Mouse (Mus musculus): Measurements from ENCODE around the gene Slc5a11. TPM values are rescaled to one million over a fixed set of nuclear protein-coding genes. Genes with fewer than 3 reads are reported as not detected.

The Slc5a11 gene
- polyA plus RNA-seq (2012; rRNA removed): 0.50 and 0.70 TPM in 2 replicates

GRCm38 (mm10) chr7:123214365-123215075 is at the start of gene Slc5a11:
TSS of gene Slc5a11 (plus strand) at chr7:123214780.
- no peak within 1 kb of the TSS for H3K27ac ChIP-seq (ENCODE audit: insufficient read depth, low read length)
- peaks cover under 1% of the 10 kb centered on the region; the same call in 1 of the 2 replicates for H3K4me1 ChIP-seq (ENCODE audit: control insufficient read depth, insufficient read depth, low read length)
- H3K4me3 ChIP-seq (ENCODE audit: insufficient read depth, low read length): no peak within 1 kb of the TSS
- TF ChIP-seq POLR2A (IDR thresholded peaks at IDR 0.05; ENCODE audit: extremely low read depth, insufficient read depth, low read length): no peak
- TF ChIP-seq CTCF (IDR thresholded peaks at IDR 0.05; ENCODE audit: extremely low read depth, insufficient read depth, low read length): no peak

GRCm38 (mm10) chr7:123167436-123167835 is 47.1 kb upstream of the Slc5a11 start:
- TF ChIP-seq POLR2A (IDR thresholded peaks at IDR 0.05; ENCODE audit: extremely low read depth, insufficient read depth, low read length) (no peak), CTCF (IDR thresholded peaks at IDR 0.05; ENCODE audit: extremely low read depth, insufficient read depth, low read length) (no peak)
- Histone ChIP-seq H3K4me3 (ENCODE audit: insufficient read depth, low read length) (no peak overlapping the region), H3K4me1 (ENCODE audit: control insufficient read depth, insufficient read depth, low read length) (no peaks in the 10 kb centered on the region), H3K27ac (ENCODE audit: insufficient read depth, low read length) (no peak overlapping the region)

- Histone ChIP-seq H3K4me3 (ENCODE audit: insufficient read depth, low read length) (no peak overlapping the region), H3K4me1 (ENCODE audit: control insufficient read depth, insufficient read depth, low read length) (no peaks in the 10 kb centered on the region), H3K27ac (ENCODE audit: insufficient read depth, low read length) (no peak overlapping the region)
- TF ChIP-seq CTCF (IDR thresholded peaks at IDR 0.05; ENCODE audit: extremely low read depth, insufficient read depth, low read length) (no peak), POLR2A (IDR thresholded peaks at IDR 0.05; ENCODE audit: extremely low read depth, insufficient read depth, low read length) (no peak)
These were observed 45.0 kb upstream of the Slc5a11 start for GRCm38 (mm10) chr7:123169618-123170017.

- TF ChIP-seq CTCF (IDR thresholded peaks at IDR 0.05; ENCODE audit: extremely low read depth, insufficient read depth, low read length) (no peak), POLR2A (IDR thresholded peaks at IDR 0.05; ENCODE audit: extremely low read depth, insufficient read depth, low read length) (no peak)
- Histone ChIP-seq H3K27ac (ENCODE audit: insufficient read depth, low read length) (no peak overlapping the region), H3K4me1 (ENCODE audit: control insufficient read depth, insufficient read depth, low read length) (no peaks in the 10 kb centered on the region), H3K4me3 (ENCODE audit: insufficient read depth, low read length) (no peak overlapping the region)
These were observed 42.5 kb upstream of the Slc5a11 start for GRCm38 (mm10) chr7:123172101-123172500.

- H3K27ac ChIP-seq (ENCODE audit: insufficient read depth, low read length): no peak overlapping the region
- H3K4me3 ChIP-seq (ENCODE audit: insufficient read depth, low read length): no peak overlapping the region
- TF ChIP-seq CTCF (IDR thresholded peaks at IDR 0.05; ENCODE audit: extremely low read depth, insufficient read depth, low read length): no peak
- TF ChIP-seq POLR2A (IDR thresholded peaks at IDR 0.05; ENCODE audit: extremely low read depth, insufficient read depth, low read length): no peak
- no peaks in the 10 kb centered on the region for H3K4me1 ChIP-seq (ENCODE audit: control insufficient read depth, insufficient read depth, low read length)
These were observed 37.4 kb upstream of the Slc5a11 start for GRCm38 (mm10) chr7:123177215-123177614.

DNA sequence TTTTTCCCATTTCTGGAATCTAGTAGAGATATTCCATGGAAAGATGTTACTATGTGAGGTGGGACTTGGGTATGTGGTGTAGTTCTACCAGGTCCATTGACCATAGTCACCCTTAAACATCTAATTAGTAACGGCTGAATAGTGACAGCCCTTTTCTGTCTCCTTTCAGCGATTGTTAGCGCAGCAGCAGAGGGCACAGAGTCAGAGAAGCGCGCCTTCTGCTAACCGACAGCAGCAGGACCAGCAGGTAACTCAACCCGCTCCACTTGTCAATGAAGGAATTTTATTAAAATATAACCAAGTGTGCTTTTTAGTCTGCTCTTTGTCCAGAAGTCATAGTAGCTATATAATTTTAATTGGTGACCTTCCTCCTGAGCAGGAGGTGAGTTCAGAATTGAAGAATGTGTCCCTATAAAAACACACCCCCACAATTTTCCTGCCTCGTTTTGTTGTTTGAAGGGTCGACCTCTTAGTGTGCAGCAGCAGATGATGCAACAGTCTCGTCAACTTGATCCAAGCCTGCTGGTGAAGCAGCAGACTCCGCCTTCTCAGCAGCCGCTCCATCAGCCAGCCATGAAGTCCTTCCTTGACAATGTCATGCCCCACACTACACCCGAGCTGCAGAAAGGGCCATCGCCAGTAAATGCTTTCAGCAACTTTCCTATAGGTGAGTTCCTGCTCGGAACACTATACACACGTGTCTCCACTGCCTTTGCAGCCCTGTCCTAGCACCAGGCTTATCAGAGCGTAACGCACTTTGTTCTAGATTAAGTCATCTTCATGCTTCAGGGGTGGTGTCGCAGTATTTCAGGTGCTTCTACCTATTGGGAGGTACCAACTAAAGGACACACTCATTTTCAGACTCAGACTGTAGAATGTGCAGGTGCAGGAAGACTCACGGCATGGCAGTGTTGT is 32.5 kb upstream of the Slc5a11 start:
- Histone ChIP-seq H3K4me1 (ENCODE audit: control insufficient read depth, insufficient read depth, low read length) (no peaks in the 10 kb centered on the region), H3K27ac (ENCODE audit: insufficient read depth, low read length) (no peak overlapping the region), H3K4me3 (ENCODE audit: insufficient read depth, low read length) (no peak overlapping the region)
- TF ChIP-seq CTCF (IDR thresholded peaks at IDR 0.05; ENCODE audit: extremely low read depth, insufficient read depth, low read length) (no peak), POLR2A (IDR thresholded peaks at IDR 0.05; ENCODE audit: extremely low read depth, insufficient read depth, low read length) (no peak)

- Histone ChIP-seq H3K27ac (ENCODE audit: insufficient read depth, low read length) (no peak overlapping the region), H3K4me1 (ENCODE audit: control insufficient read depth, insufficient read depth, low read length) (peaks cover 3% of the 10 kb centered on the region), H3K4me3 (ENCODE audit: insufficient read depth, low read length) (no peak overlapping the region)
- TF ChIP-seq CTCF (IDR thresholded peaks at IDR 0.05; ENCODE audit: extremely low read depth, insufficient read depth, low read length): no peak
- no peak for TF ChIP-seq POLR2A (IDR thresholded peaks at IDR 0.05; ENCODE audit: extremely low read depth, insufficient read depth, low read length)
These were observed 29.7 kb upstream of the Slc5a11 start for GRCm38 (mm10) chr7:123184891-123185290.

DNA sequence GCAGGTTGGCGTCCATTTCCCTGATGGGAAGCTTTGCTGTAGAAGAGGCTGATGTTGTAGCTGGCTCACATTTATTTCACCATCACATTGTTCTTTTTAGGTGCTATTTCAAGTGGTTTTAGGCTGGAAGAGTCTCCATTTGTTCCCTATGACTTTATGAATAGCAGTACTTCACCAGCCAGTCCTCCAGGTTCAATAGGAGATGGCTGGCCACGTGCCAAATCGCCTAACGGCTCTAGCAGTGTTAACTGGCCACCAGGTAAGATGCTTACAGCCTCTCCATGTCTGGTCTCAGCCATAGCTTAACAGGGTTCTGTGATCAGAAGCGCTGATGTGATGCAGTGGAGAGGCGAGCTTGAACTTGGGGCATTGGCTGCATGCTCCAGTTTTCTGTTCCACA is 28.1 kb upstream of the Slc5a11 start:
- Histone ChIP-seq H3K27ac (ENCODE audit: insufficient read depth, low read length) (no peak overlapping the region), H3K4me3 (ENCODE audit: insufficient read depth, low read length) (no peak overlapping the region), H3K4me1 (ENCODE audit: control insufficient read depth, insufficient read depth, low read length) (peaks cover 5% of the 10 kb centered on the region)
- TF ChIP-seq POLR2A (IDR thresholded peaks at IDR 0.05; ENCODE audit: extremely low read depth, insufficient read depth, low read length) (no peak), CTCF (IDR thresholded peaks at IDR 0.05; ENCODE audit: extremely low read depth, insufficient read depth, low read length) (no peak)

DNA sequence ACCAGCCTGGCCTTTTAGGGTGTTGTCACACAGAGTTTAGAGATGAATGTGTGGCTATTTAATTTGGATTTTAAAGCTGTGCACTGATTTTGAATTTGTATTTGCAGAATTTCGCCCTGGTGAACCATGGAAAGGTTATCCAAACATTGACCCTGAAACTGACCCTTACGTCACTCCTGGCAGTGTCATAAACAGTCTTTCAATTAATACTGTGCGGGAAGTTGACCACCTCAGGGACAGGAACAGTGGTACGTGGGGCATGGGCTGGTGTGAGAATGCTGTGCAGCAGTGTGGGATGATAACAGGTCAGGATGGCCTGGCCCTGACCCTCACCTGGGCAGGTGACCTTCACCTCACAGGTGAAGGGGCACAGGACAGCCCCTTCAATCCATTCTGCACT is 27.3 kb upstream of the Slc5a11 start:
- TF ChIP-seq CTCF (IDR thresholded peaks at IDR 0.05; ENCODE audit: extremely low read depth, insufficient read depth, low read length) (no peak), POLR2A (IDR thresholded peaks at IDR 0.05; ENCODE audit: extremely low read depth, insufficient read depth, low read length) (no peak)
- H3K27ac ChIP-seq (ENCODE audit: insufficient read depth, low read length): no peak overlapping the region
- peaks cover 5% of the 10 kb centered on the region for H3K4me1 ChIP-seq (ENCODE audit: control insufficient read depth, insufficient read depth, low read length)
- no peak overlapping the region for H3K4me3 ChIP-seq (ENCODE audit: insufficient read depth, low read length)

Measured in cortical plate, adult 2 months (tissue).